ENCODE assay signal across 8 mouse cellular contexts in the genomic region with DNA sequence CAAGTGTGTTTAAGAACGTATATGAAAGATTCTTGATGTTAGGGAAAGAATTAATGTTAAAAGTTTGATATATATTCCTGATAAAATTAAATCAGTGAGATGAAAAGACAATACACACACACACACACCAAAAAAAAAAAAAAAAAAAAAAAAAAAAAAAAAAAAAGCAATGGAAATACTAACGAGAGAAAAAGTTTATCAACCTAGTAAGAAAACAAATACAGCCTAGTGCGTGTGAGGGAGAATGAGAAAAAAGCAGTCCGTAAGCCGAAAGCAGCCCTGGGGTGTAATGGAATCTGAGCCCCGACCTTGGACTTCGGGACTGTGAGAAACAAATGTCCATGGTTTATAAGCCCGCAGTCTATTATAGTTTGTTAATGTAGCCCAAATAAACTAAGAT. TPM values are rescaled to one million over a fixed set of nuclear protein-coding genes. Genes with fewer than 3 reads are reported as not detected.
A peak's percentile ranks its signal among the peaks of the same experiment; 100 is the strongest.
DNase-seq lines count a peak whose midpoint lies in the region; ATAC-seq and TF ChIP-seq lines count a peak whose summit lies in the region.

No protein-coding gene starts in this region.

- no peak for ATAC-seq in heart, embryonic 15.5 days (replicated peaks; ENCODE audit: insufficient number of reproducible peaks, insufficient read depth, low FRiP score, low read depth)
- ATAC-seq in stomach, embryonic 14.5 days (ENCODE audit: insufficient number of reproducible peaks, insufficient read depth, low FRiP score, low read depth) = no peak
- no peak for ATAC-seq in stomach, postnatal 0 days (ENCODE audit: low FRiP score, low TSS enrichment)
- no peak for ATAC-seq in intestine, embryonic 15.5 days
- peak; percentile 2; the same call in 1 of the 2 replicates for ATAC-seq in neural tube, embryonic 13.5 days (ENCODE audit: low read depth)
- no peak for ATAC-seq in inflammation-experienced regulatory T-cells, adult 6 months

- no peak overlapping the region for H3K9ac ChIP-seq in heart, embryonic 15.5 days
- no peak overlapping the region for H3K9ac ChIP-seq in stomach, embryonic 14.5 days (replicated peaks; ENCODE audit: low read depth, low read length)
- no peak overlapping the region for H3K9ac ChIP-seq in stomach, postnatal 0 days (ENCODE audit: low read length)
- H3K9ac ChIP-seq in intestine, embryonic 15.5 days = no peak overlapping the region
- no peak overlapping the region for H3K9ac ChIP-seq in neural tube, embryonic 13.5 days

- no peak overlapping the region for H3K27ac ChIP-seq in heart, embryonic 15.5 days
- H3K27ac ChIP-seq in heart, embryonic 10.5 days = no peak overlapping the region
- H3K27ac ChIP-seq in stomach, embryonic 14.5 days (ENCODE audit: low read length) = no peak overlapping the region
- no peak overlapping the region for H3K27ac ChIP-seq in stomach, postnatal 0 days (replicated peaks)
- H3K27ac ChIP-seq in intestine, embryonic 15.5 days = no peak overlapping the region
- no peak overlapping the region for H3K27ac ChIP-seq in neural tube, embryonic 13.5 days (replicated peaks)

- H3K9me3 ChIP-seq in heart, embryonic 15.5 days (replicated peaks) = no peaks in the 10 kb centered on the region
- H3K9me3 ChIP-seq in heart, embryonic 10.5 days = no peaks in the 10 kb centered on the region
- no peaks in the 10 kb centered on the region for H3K9me3 ChIP-seq in stomach, embryonic 14.5 days (ENCODE audit: control insufficient read depth, low read depth, low read length)
- no peaks in the 10 kb centered on the region for H3K9me3 ChIP-seq in stomach, postnatal 0 days (ENCODE audit: control insufficient read depth, low read length)
- no peaks in the 10 kb centered on the region for H3K9me3 ChIP-seq in intestine, embryonic 15.5 days
- no peaks in the 10 kb centered on the region for H3K9me3 ChIP-seq in neural tube, embryonic 13.5 days

- peak overlapping the region; percentile 87; the same call in 1 of the 2 replicates for H3K4me3 ChIP-seq in heart, embryonic 15.5 days
- H3K4me3 ChIP-seq in heart, embryonic 10.5 days = no peak overlapping the region
- H3K4me3 ChIP-seq in stomach, embryonic 14.5 days (ENCODE audit: low read depth, low read length) = no peak overlapping the region
- no peak overlapping the region for H3K4me3 ChIP-seq in stomach, postnatal 0 days (ENCODE audit: low read depth, low read length)
- H3K4me3 ChIP-seq in intestine, embryonic 15.5 days (replicated peaks) = no peak overlapping the region
- H3K4me3 ChIP-seq in neural tube, embryonic 13.5 days = no peak overlapping the region

- no peak for TF ChIP-seq CTCF in stomach, postnatal 0 days (IDR thresholded peaks at IDR 0.05; ENCODE audit: low read depth)

- H3K27me3 ChIP-seq in heart, embryonic 15.5 days = no peaks in the 10 kb centered on the region
- H3K27me3 ChIP-seq in heart, embryonic 10.5 days (ENCODE audit: insufficient read depth, poor library complexity, severe bottlenecking) = no peaks in the 10 kb centered on the region
- no peaks in the 10 kb centered on the region for H3K27me3 ChIP-seq in stomach, embryonic 14.5 days (ENCODE audit: control insufficient read depth, insufficient read depth, low read length)
- no peaks in the 10 kb centered on the region for H3K27me3 ChIP-seq in stomach, postnatal 0 days (ENCODE audit: control insufficient read depth, insufficient read depth, low read length)
- H3K27me3 ChIP-seq in intestine, embryonic 15.5 days (replicated peaks) = no peaks in the 10 kb centered on the region
- H3K27me3 ChIP-seq in neural tube, embryonic 13.5 days = no peaks in the 10 kb centered on the region

- TF ChIP-seq EP300 in stomach, postnatal 0 days (optimal IDR thresholded peaks at IDR 0.05) = no peak

- 75% methylated on average over 8 of the region's 8 CpGs for WGBS in heart, embryonic 15.5 days
- 70% methylated on average over 8 of the region's 8 CpGs for WGBS in heart, embryonic 10.5 days
- WGBS in stomach, embryonic 14.5 days = 63% methylated on average over 8 of the region's 8 CpGs
- 65% methylated on average over 8 of the region's 8 CpGs for WGBS in stomach, postnatal 0 days
- WGBS in intestine, embryonic 15.5 days = 71% methylated on average over 8 of the region's 8 CpGs
- 79% methylated on average over 8 of the region's 8 CpGs for WGBS in neural tube, embryonic 13.5 days

- DNase-seq in heart, embryonic 10.5 days (ENCODE audit: low spot score) = no peak
- no peak for DNase-seq in stomach, postnatal 0 days (ENCODE audit: low spot score)
- no peak for DNase-seq in frontal cortex, postnatal 14 days (ENCODE audit: low spot score in 2 of 2)

- no peaks in the 10 kb centered on the region for H3K36me3 ChIP-seq in heart, embryonic 15.5 days
- no peaks in the 10 kb centered on the region for H3K36me3 ChIP-seq in heart, embryonic 10.5 days
- no peaks in the 10 kb centered on the region for H3K36me3 ChIP-seq in stomach, embryonic 14.5 days (ENCODE audit: control insufficient read depth, insufficient read depth, low read length)
- no peaks in the 10 kb centered on the region for H3K36me3 ChIP-seq in stomach, postnatal 0 days (ENCODE audit: control insufficient read depth, insufficient read depth, low read length)
- no peaks in the 10 kb centered on the region for H3K36me3 ChIP-seq in intestine, embryonic 15.5 days
- H3K36me3 ChIP-seq in neural tube, embryonic 13.5 days = 0 out of 2 replicates have a peak, but pooled peaks cover 9% of the 10 kb centered on the region

- no peak overlapping the region for H3K4me2 ChIP-seq in heart, embryonic 15.5 days
- peak overlapping the region; percentile 85; the same call in 1 of the 2 replicates for H3K4me2 ChIP-seq in stomach, embryonic 14.5 days (replicated peaks; ENCODE audit: low read depth, low read length)
- no peak overlapping the region for H3K4me2 ChIP-seq in stomach, postnatal 0 days (replicated peaks; ENCODE audit: low read depth)
- H3K4me2 ChIP-seq in intestine, embryonic 15.5 days (replicated peaks) = peak overlapping the region; percentile 83
- peak overlapping the region; percentile 76 for H3K4me2 ChIP-seq in neural tube, embryonic 13.5 days

- peaks cover 33% of the 10 kb centered on the region for H3K4me1 ChIP-seq in heart, embryonic 15.5 days (replicated peaks)
- H3K4me1 ChIP-seq in heart, embryonic 10.5 days = peaks cover 28% of the 10 kb centered on the region
- peaks cover 3% of the 10 kb centered on the region; the same call in 1 of the 2 replicates for H3K4me1 ChIP-seq in stomach, embryonic 14.5 days (ENCODE audit: control insufficient read depth, insufficient read depth, low read length)
- peaks cover 5% of the 10 kb centered on the region for H3K4me1 ChIP-seq in stomach, postnatal 0 days (replicated peaks; ENCODE audit: control insufficient read depth, insufficient read depth)
- H3K4me1 ChIP-seq in intestine, embryonic 15.5 days (replicated peaks) = peaks cover 7% of the 10 kb centered on the region
- H3K4me1 ChIP-seq in neural tube, embryonic 13.5 days (replicated peaks) = peaks cover 23% of the 10 kb centered on the region

RNA-seq across cellular contexts. Expression of gene Slc31a2, which starts 23.2 kb away (rescaled TPM):
- polyA plus RNA-seq in heart, embryonic 15.5 days (2015; fragmentation: Nextera tagmentation; extraction: Ambion mirVana) = 22.2 and 27.3 TPM in 2 replicates
- 12.8 and 14.5 TPM in 2 replicates for polyA plus RNA-seq in heart, embryonic 10.5 days (2016; fragmentation: Nextera tagmentation; extraction: Ambion mirVana)
- polyA plus RNA-seq in stomach, embryonic 14.5 days (2014; fragmentation: Nextera tagmentation; extraction: Ambion mirVana) = 18.1 and 20.8 TPM in 2 replicates
- polyA plus RNA-seq in stomach, postnatal 0 days (2015; fragmentation: Nextera tagmentation; extraction: Ambion mirVana) = 32.6 and 35.7 TPM in 2 replicates
- polyA plus RNA-seq in intestine, embryonic 15.5 days (2015; fragmentation: Nextera tagmentation; extraction: Ambion mirVana) = 17.0 and 19.9 TPM in 2 replicates
- 17.7 and 18.1 TPM in 2 replicates for polyA plus RNA-seq in neural tube, embryonic 13.5 days (2015; fragmentation: Nextera tagmentation; extraction: Ambion mirVana)
- 10 to 100 TPM in 1 of 3 experiments, 1 to 10 TPM in 2; 7.7 to 11.0 (median 9.0) TPM for polyA plus RNA-seq in inflammation-experienced regulatory T-cells, adult 6 months (2017; shearing (Covaris generic))

RNA-seq across cellular contexts. Expression of gene Zfp37, which starts 54.7 kb away (rescaled TPM):
- 5.3 and 6.0 TPM in 2 replicates for polyA plus RNA-seq in heart, embryonic 15.5 days (2015; fragmentation: Nextera tagmentation; extraction: Ambion mirVana)
- polyA plus RNA-seq in heart, embryonic 10.5 days (2016; fragmentation: Nextera tagmentation; extraction: Ambion mirVana) = 9.1 and 9.8 TPM in 2 replicates
- polyA plus RNA-seq in stomach, embryonic 14.5 days (2014; fragmentation: Nextera tagmentation; extraction: Ambion mirVana) = 13.4 and 14.6 TPM in 2 replicates
- polyA plus RNA-seq in stomach, postnatal 0 days (2015; fragmentation: Nextera tagmentation; extraction: Ambion mirVana) = 2.9 and 3.2 TPM in 2 replicates
- polyA plus RNA-seq in intestine, embryonic 15.5 days (2015; fragmentation: Nextera tagmentation; extraction: Ambion mirVana) = 6.0 and 6.9 TPM in 2 replicates
- 24.9 and 30.6 TPM in 2 replicates for polyA plus RNA-seq in neural tube, embryonic 13.5 days (2015; fragmentation: Nextera tagmentation; extraction: Ambion mirVana)
- not detected for polyA plus RNA-seq in inflammation-experienced regulatory T-cells, adult 6 months (2017; shearing (Covaris generic))

Comparison
In these comparisons a context has a peak if more than half of its experiments do, and no peak if none do; other contexts are left out.
1. H3K4me2 ChIP-seq: peak in stomach, embryonic 14.5 days (single experiment), intestine, embryonic 15.5 days (single experiment) and neural tube, embryonic 13.5 days (single experiment); none in heart, embryonic 15.5 days (single experiment) and stomach, postnatal 0 days (single experiment).